Mouse (Mus musculus): ENCODE measurements around the gene Acvr1b. TPM values are rescaled to one million over a fixed set of nuclear protein-coding genes. Genes with fewer than 3 reads are reported as not detected.

The Acvr1b gene
- polyA plus RNA-seq, 1 experiment: 3.8 TPM

- no peak for TF ChIP-seq MYOG (IDR thresholded peaks at IDR 0.05; ENCODE audit: control insufficient read depth, extremely low read depth, insufficient read length)
- no peak for TF ChIP-seq FOSL1 (IDR thresholded peaks at IDR 0.05; ENCODE audit: insufficient read depth, low read length, poor library complexity, severe bottlenecking)
- TF ChIP-seq MAX (IDR thresholded peaks at IDR 0.05): no peak
- no peak for TF ChIP-seq CTCF (IDR thresholded peaks at IDR 0.05; ENCODE audit: control insufficient read depth, insufficient read depth, insufficient read length)
- TF ChIP-seq USF1 (IDR thresholded peaks at IDR 0.05; ENCODE audit: low read depth): no peak
- TF ChIP-seq MYOD1 (IDR thresholded peaks at IDR 0.05; ENCODE audit: control insufficient read depth, insufficient read length, low read depth): no peak
- TF ChIP-seq CEBPB (IDR thresholded peaks at IDR 0.05; ENCODE audit: low read depth): no peak
- Histone ChIP-seq H3K27me3 (ENCODE audit: control insufficient read depth, insufficient read depth, insufficient read length) (peaks cover 48% of the 10 kb centered on the region), H3K4me3 (ENCODE audit: insufficient read depth, poor library complexity, severe bottlenecking) (no peak overlapping the region), H3ac (ENCODE audit: control insufficient read depth, insufficient read length, low read depth) (no peak overlapping the region), H3K79me3 (ENCODE audit: low read depth) (no peaks in the 10 kb centered on the region), H3K79me2 (ENCODE audit: control insufficient read depth, insufficient read depth) (no peaks in the 10 kb centered on the region), H3K36me3 (ENCODE audit: control insufficient read depth, insufficient read depth) (no peaks in the 10 kb centered on the region)
Measured at GRCm38 (mm10) chr15:101131498-101131897, 42.4 kb upstream of the Acvr1b start.

GRCm38 (mm10) chr15:101132041-101132440 lies 41.8 kb upstream of the Acvr1b start:
- no peak overlapping the region for H3K4me3 ChIP-seq (ENCODE audit: insufficient read depth, poor library complexity, severe bottlenecking)
- no peak for TF ChIP-seq MAX (IDR thresholded peaks at IDR 0.05)
- TF ChIP-seq CTCF (IDR thresholded peaks at IDR 0.05; ENCODE audit: control insufficient read depth, insufficient read depth, insufficient read length): no peak
- TF ChIP-seq USF1 (IDR thresholded peaks at IDR 0.05; ENCODE audit: low read depth): no peak
- no peak for TF ChIP-seq FOSL1 (IDR thresholded peaks at IDR 0.05; ENCODE audit: insufficient read depth, low read length, poor library complexity, severe bottlenecking)
- no peak for TF ChIP-seq MYOG (IDR thresholded peaks at IDR 0.05; ENCODE audit: control insufficient read depth, extremely low read depth, insufficient read length)
- no peak for TF ChIP-seq CEBPB (IDR thresholded peaks at IDR 0.05; ENCODE audit: low read depth)
- no peak for TF ChIP-seq MYOD1 (IDR thresholded peaks at IDR 0.05; ENCODE audit: control insufficient read depth, insufficient read length, low read depth)
- no peak overlapping the region for H3ac ChIP-seq (ENCODE audit: control insufficient read depth, insufficient read length, low read depth)
- no peaks in the 10 kb centered on the region for H3K79me2 ChIP-seq (ENCODE audit: control insufficient read depth, insufficient read depth)
- H3K36me3 ChIP-seq (ENCODE audit: control insufficient read depth, insufficient read depth): no peaks in the 10 kb centered on the region
- H3K79me3 ChIP-seq (ENCODE audit: low read depth): no peaks in the 10 kb centered on the region
- H3K27me3 ChIP-seq (ENCODE audit: control insufficient read depth, insufficient read depth, insufficient read length): peaks cover 44% of the 10 kb centered on the region

- TF ChIP-seq MYOG (IDR thresholded peaks at IDR 0.05; ENCODE audit: control insufficient read depth, extremely low read depth, insufficient read length) (no peak), CEBPB (IDR thresholded peaks at IDR 0.05; ENCODE audit: low read depth) (no peak), CTCF (IDR thresholded peaks at IDR 0.05; ENCODE audit: control insufficient read depth, insufficient read depth, insufficient read length) (no peak), MAX (IDR thresholded peaks at IDR 0.05) (no peak), MYOD1 (IDR thresholded peaks at IDR 0.05; ENCODE audit: control insufficient read depth, insufficient read length, low read depth) (no peak), FOSL1 (IDR thresholded peaks at IDR 0.05; ENCODE audit: insufficient read depth, low read length, poor library complexity, severe bottlenecking) (no peak), USF1 (IDR thresholded peaks at IDR 0.05; ENCODE audit: low read depth) (no peak)
- H3K79me2 ChIP-seq (ENCODE audit: control insufficient read depth, insufficient read depth): no peaks in the 10 kb centered on the region
- H3ac ChIP-seq (ENCODE audit: control insufficient read depth, insufficient read length, low read depth): no peak overlapping the region
- peaks cover 37% of the 10 kb centered on the region for H3K27me3 ChIP-seq (ENCODE audit: control insufficient read depth, insufficient read depth, insufficient read length)
- H3K79me3 ChIP-seq (ENCODE audit: low read depth): no peaks in the 10 kb centered on the region
- no peak overlapping the region for H3K4me3 ChIP-seq (ENCODE audit: insufficient read depth, poor library complexity, severe bottlenecking)
- no peaks in the 10 kb centered on the region for H3K36me3 ChIP-seq (ENCODE audit: control insufficient read depth, insufficient read depth)
Measured at GRCm38 (mm10) chr15:101132761-101133160, 41.1 kb upstream of the Acvr1b start.

- no peaks in the 10 kb centered on the region for H3K36me3 ChIP-seq (ENCODE audit: control insufficient read depth, insufficient read depth)
- no peak overlapping the region for H3ac ChIP-seq (ENCODE audit: control insufficient read depth, insufficient read length, low read depth)
- H3K79me3 ChIP-seq (ENCODE audit: low read depth): no peaks in the 10 kb centered on the region
- TF ChIP-seq MYOD1 (IDR thresholded peaks at IDR 0.05; ENCODE audit: control insufficient read depth, insufficient read length, low read depth) (no peak), FOSL1 (IDR thresholded peaks at IDR 0.05; ENCODE audit: insufficient read depth, low read length, poor library complexity, severe bottlenecking) (no peak), MAX (IDR thresholded peaks at IDR 0.05) (no peak), MYOG (IDR thresholded peaks at IDR 0.05; ENCODE audit: control insufficient read depth, extremely low read depth, insufficient read length) (no peak), CTCF (IDR thresholded peaks at IDR 0.05; ENCODE audit: control insufficient read depth, insufficient read depth, insufficient read length) (no peak), USF1 (IDR thresholded peaks at IDR 0.05; ENCODE audit: low read depth) (no peak), CEBPB (IDR thresholded peaks at IDR 0.05; ENCODE audit: low read depth) (no peak)
- peaks cover 24% of the 10 kb centered on the region for H3K27me3 ChIP-seq (ENCODE audit: control insufficient read depth, insufficient read depth, insufficient read length)
- H3K4me3 ChIP-seq (ENCODE audit: insufficient read depth, poor library complexity, severe bottlenecking): no peak overlapping the region
- H3K79me2 ChIP-seq (ENCODE audit: control insufficient read depth, insufficient read depth): no peaks in the 10 kb centered on the region
Measured at GRCm38 (mm10) chr15:101133993-101134704, 39.7 kb upstream of the Acvr1b start.

- H3ac ChIP-seq (ENCODE audit: control insufficient read depth, insufficient read length, low read depth): no peak overlapping the region
- H3K36me3 ChIP-seq (ENCODE audit: control insufficient read depth, insufficient read depth): no peaks in the 10 kb centered on the region
- H3K27me3 ChIP-seq (ENCODE audit: control insufficient read depth, insufficient read depth, insufficient read length): peaks cover 11% of the 10 kb centered on the region
- no peaks in the 10 kb centered on the region for H3K79me3 ChIP-seq (ENCODE audit: low read depth)
- no peaks in the 10 kb centered on the region for H3K79me2 ChIP-seq (ENCODE audit: control insufficient read depth, insufficient read depth)
- H3K4me3 ChIP-seq (ENCODE audit: insufficient read depth, poor library complexity, severe bottlenecking): no peak overlapping the region
- TF ChIP-seq FOSL1 (IDR thresholded peaks at IDR 0.05; ENCODE audit: insufficient read depth, low read length, poor library complexity, severe bottlenecking) (no peak), MAX (IDR thresholded peaks at IDR 0.05) (no peak), MYOG (IDR thresholded peaks at IDR 0.05; ENCODE audit: control insufficient read depth, extremely low read depth, insufficient read length) (no peak), USF1 (IDR thresholded peaks at IDR 0.05; ENCODE audit: low read depth) (no peak), CEBPB (IDR thresholded peaks at IDR 0.05; ENCODE audit: low read depth) (no peak), MYOD1 (IDR thresholded peaks at IDR 0.05; ENCODE audit: control insufficient read depth, insufficient read length, low read depth) (no peak), CTCF (IDR thresholded peaks at IDR 0.05; ENCODE audit: control insufficient read depth, insufficient read depth, insufficient read length) (no peak)
Measured at GRCm38 (mm10) chr15:101135405-101135804, 38.5 kb upstream of the Acvr1b start.

Data from C2C12 (cell line).